Comparison of ENCODE assay signal across 8 mouse cellular contexts in genomic region chr14:33351019-33351418, GRCm38 (mm10).
DNase-seq lines count a peak whose midpoint lies in the region; ATAC-seq lines count a peak whose summit lies in the region.

No protein-coding gene starts in this region.

- H3K9ac ChIP-seq in kidney, embryonic 15.5 days = peak overlapping the region; percentile 51

- no peaks in the 10 kb centered on the region for H3K9me3 ChIP-seq in kidney, embryonic 15.5 days (replicated peaks)

- H3K27me3 ChIP-seq in kidney, embryonic 15.5 days = peaks cover 55% of the 10 kb centered on the region

- H3K4me2 ChIP-seq in kidney, embryonic 15.5 days = peak overlapping the region; percentile 90

- no peaks in the 10 kb centered on the region for H3K36me3 ChIP-seq in kidney, embryonic 15.5 days

- H3K4me1 ChIP-seq in kidney, embryonic 15.5 days = peaks cover 14% of the 10 kb centered on the region

- peak; percentile 62 for DNase-seq in urinary bladder, adult 2 months (ENCODE audit: low spot score)
- DNase-seq in urinary bladder, postnatal 10 days (ENCODE audit: low spot score) = no peak
- DNase-seq in lung, postnatal 25 days (ENCODE audit: low spot score) = peak; percentile 42
- DNase-seq in spleen, adult 18-20 months = no peak
- DNase-seq in spleen, postnatal 36 days (ENCODE audit: low spot score in 2 of 2) = no peak
- no peak for DNase-seq in adipocyte (ENCODE audit: low spot score)
- DNase-seq in ovary, adult 18-20 months (ENCODE audit: low spot score) = no peak

- WGBS in kidney, embryonic 15.5 days = under 1% methylated on average over 42 of the region's 42 CpGs

- H3K27ac ChIP-seq in kidney, embryonic 15.5 days = no peak overlapping the region

- H3K4me3 ChIP-seq in kidney, embryonic 15.5 days (replicated peaks) = peak overlapping the region; percentile 46

- ATAC-seq in kidney, embryonic 15.5 days (replicated peaks; ENCODE audit: low FRiP score) = 0 out of 2 replicates have a peak, but pooled peaks have one; percentile 45

Comparison
In these comparisons a context has a peak if more than half of its experiments do, and no peak if none do; other contexts are left out.
1. DNase-seq: peak in urinary bladder, adult 2 months (single experiment) and lung, postnatal 25 days (single experiment); none in urinary bladder, postnatal 10 days (single experiment), spleen, adult 18-20 months (0 of 2), spleen, postnatal 36 days (0 of 2), adipocyte (single experiment) and ovary, adult 18-20 months (single experiment).